Mouse (Mus musculus) CH12F3 (cell line): ENCODE results near the gene Fndc3b.

ENCODE experiments used
- in situ Hi-C: fragments of 300-500 bp; cut with MboI; formaldehyde crosslinking; loops from 2 replicates; pipeline ENCODE4 v1.14.3; 2020; ENCODE audit warnings: low sequenced_read_pairs

The Fndc3b gene

DNA sequence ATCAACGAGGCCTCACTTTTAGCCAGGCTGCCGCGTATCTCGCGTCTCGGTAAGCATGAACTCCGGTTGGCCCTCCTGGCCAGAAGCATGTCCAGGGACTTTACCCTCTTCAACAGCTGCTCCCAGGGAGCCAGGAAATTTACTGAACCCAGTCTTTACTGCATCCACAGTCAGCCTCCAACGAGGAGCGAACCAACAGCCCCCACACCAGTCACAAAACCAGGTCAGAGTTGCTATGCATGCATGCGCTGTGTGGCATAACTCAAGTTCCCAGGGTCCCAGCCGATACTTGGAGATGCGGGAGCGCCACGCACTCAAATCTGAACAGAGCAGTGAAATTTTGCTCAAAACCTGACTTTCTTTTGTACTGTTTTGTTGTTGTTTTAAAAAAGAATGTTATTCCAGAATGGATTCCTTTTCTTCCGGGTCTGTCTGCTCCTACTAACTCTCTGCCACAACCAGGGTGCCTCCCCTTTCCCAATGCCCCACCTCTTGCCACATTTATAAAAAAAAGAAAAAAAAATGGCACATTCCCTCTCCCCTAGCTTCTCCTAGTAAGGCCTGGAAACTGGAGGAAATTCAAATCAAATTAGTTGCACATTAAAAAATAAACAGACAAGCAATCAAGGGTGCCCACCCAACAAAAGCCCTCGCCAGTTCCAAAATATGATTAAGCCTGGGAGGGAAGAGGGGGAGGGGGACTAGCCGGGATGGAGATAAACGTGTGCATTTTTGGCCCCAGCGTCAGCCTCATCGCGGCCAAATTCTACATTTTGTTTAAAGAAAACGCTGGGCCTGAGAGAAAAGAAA, 1.8 kb downstream of the Fndc3b start:
- in situ Hi-C loops = no loop called here

DNA sequence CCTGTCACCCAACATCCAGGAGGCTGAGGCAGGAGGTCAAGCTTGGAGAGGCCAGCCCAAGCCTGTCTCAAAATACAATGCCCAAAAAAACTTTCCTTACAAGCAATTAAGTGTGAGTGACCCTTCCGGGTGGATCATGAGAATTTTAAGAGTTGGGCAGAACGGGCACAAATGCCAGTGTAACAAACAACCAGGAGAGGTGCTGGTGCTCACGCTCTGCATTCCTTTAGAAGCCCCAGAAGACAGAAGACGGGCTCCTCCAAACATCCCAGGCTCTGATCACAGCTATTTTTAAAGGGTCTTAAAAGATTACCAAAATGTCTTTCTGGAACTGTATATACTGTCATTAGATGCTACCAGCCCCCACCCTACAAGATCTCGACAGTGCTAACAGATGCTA, 2.5 kb downstream of the Fndc3b start:
- in situ Hi-C loops = no loop called here

DNA sequence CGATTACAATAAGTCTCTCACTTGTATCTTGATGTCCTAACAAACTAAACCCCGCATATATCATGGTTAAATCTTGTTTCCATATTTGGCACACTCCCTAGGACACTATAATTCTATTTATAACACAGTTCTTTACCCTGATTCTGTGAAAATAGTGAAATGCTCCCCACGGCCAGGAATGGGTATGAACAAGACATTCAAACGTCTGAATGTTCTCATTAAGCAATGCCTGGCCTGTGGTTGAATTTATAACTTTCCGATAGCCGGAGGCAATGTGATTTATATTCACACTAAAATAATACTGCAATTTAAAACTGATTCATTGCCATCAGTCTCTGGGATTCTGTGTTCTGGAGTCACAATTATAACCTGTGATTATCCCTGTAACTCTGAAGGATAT, 5.3 kb downstream of the Fndc3b start:
- in situ Hi-C loops = no loop called here

DNA sequence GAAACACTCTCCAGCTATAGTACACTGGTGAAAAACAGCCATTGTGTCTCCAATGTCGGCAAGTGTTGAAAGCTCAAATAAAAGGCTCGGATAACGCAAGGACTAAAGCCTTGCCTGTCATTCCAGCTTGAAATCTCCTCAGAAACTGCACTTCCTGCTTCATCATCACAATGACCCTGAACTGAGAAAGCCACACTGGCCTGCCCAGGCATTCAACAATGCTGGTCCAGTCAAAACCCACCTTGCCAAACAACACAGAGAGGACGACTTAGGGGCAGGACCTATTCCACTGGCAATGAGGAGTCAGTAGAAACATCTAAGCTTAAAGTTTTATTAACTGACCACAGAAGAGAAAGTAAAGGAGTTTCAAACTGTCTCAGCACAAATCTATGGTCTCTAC, 6.1 kb downstream of the Fndc3b start:
- in situ Hi-C loops = no loop called here

DNA sequence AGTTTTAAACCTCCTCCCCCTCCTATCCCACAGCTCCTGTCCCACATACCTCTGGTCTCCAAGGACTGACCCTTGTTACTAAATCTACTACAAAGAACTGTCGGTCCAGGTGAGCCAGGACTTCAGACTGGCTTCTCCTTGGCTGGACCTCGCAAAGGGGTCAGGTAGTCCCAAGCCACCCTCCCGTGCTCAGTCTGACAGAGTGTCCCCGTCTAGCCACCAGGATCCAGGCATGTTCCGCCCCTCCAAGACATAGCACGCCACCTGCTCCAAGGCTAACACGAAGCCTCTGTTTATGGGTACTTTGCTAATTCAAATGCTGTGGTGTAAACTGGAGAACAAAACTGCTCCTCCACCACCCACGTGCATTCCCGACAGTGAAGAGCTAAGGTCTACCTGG, 6.5 kb downstream of the Fndc3b start:
- in situ Hi-C loops = no loop called here

DNA sequence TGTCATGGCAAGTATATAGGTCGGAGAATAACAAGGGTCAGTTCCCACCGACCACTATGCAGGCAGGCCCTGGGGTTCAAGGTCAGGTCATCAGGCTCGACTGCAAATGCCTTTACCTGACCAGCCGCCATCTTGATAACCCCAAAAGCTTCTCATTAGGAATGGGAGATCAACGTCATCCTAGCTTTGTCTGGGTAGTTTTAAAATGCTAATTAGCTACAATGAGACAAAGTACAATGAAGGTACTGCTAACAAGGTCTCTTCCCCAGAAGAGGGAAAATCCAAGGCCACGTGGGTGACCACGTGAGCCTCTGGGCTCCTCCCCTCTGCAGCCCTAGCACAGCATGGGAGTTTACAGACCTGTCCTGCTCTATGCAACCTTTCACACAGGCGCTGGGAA, 7.6 kb downstream of the Fndc3b start:
- in situ Hi-C loops = no loop called here

DNA sequence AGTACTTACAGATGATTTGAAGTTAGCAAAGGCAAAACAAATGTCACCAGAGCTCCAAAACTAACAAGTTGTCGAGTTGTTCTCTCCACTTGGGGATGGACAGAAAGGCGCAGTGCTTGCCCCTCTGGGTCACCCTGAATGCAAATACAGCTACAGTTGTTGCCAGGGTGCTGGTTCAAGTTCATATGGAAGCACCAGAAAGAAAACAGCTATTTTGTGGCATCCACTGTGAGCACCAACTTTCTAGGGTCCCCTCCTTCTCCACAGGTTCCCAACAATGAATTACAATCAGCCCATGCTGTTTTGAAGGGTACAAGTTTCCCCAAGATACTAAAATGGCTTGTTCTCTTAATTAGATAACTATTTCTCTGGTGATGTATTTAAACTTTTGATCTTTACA, 8.0 kb downstream of the Fndc3b start:
- in situ Hi-C loops = no loop called here

DNA sequence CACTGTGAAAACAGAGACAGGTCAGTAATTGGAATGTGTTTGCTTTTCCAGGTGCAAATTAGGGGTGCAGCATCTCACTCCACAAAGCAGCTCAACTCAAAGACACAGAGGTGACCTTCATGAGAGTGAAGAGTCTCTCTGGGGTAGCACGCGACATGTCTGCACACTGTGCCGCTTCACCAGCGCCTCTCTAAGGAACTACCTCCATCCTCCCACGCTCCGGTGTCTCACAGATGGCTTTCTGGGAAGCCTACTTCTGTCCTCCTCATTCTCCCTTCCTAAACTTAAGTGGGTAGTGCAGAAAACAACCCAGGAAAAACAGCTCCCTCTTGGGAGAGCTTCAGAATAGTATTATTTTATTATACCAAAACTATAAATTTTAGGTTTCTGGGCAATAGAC, 12.4 kb downstream of the Fndc3b start:
- in situ Hi-C loops = no loop called here

DNA sequence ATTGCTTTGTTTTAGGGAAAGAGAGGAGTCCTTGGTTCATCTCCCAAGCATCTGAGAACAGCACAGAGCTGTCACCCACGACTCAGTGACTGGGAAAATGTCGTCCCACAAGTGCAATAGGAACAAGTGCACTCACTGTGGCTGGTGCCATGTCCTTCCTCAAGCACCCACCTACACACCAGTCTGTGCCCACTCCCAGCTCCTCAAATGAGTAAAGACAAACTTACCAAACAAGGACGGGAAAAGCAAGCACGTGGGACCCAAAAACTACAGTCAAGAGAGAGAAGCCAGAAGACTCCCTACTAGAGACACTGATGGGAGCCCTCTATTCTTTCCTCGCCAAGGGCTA, 14.7 kb downstream of the Fndc3b start:
- in situ Hi-C loops = no loop called here

DNA sequence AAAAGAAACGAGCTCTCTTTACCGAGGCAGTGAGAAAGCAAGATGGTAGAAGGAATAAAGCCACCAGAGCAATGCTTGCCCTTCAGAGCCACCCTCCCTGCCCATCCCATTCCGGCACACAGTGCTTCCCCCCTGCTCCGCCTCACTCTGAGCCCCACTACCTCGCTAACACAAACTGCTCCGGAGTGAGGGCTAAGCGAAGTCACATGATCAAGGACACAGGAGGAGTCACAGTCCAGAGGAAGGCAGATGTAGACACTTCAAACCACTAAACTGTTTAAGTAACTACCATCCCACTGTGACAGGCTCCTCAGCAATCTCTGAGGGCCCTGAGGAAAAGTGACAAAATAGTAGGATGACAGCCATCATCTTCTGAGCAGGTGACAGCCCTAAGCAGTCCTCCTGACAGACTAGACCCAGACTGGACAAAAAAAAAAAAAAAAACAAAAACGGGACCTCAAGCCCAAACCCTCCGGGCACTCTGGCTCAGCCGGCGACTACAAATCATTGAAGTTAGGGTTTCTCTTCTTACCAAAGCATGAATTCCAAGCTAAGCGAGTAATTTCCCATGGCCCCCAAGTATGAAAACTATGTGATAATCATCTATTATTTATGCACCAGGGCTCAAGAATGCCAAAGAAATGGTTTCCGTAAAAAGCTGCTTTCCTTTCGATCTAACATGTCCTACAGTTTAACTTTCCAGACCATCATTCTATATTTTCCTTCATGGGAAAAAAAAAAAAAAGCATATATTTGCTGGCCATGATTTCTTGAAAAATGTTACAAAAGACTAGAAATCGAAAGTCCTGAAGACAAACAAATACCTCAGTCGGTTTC, 15.3 kb downstream of the Fndc3b start:
- in situ Hi-C loops = no loop called here

DNA sequence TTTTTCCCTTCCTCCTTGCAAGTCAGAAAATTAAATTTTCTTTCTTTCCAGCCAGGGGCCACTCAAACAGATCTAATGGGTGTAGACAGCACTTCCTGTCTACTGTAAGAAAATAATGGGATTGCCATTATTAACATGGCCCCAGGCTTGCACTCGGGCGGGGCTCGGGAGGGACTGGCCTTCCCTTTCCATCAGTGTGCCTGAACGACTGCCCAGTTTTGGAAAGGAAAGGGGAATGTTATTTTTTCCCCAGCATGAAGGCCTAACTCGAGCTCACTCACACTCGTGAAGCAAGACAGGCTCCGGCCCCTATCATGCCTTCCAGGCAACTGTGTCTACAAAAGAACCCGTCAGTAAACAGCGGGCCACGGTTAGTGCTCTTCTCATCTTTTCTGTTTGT, 16.5 kb downstream of the Fndc3b start:
- in situ Hi-C loops = no loop called here

DNA sequence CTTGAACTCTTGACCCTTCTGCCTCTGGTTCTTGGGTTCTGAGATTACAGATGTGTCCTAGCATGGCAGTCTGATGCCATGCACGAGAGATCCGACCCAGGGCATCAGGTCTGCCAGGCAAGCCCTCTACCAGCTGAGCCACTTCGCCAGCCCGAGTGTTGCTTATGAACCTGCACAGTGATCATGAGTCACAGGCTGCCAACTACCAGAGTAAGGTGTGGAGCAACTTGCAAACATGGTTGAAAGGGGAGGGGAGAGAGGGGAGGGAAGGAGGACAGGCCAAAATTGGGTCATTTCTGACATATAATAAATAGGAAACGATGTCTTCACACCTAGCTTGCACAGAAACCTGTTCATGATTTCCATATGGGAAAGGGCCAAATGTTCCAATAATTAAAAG, 17.0 kb downstream of the Fndc3b start:
- in situ Hi-C loops = no loop called here

DNA sequence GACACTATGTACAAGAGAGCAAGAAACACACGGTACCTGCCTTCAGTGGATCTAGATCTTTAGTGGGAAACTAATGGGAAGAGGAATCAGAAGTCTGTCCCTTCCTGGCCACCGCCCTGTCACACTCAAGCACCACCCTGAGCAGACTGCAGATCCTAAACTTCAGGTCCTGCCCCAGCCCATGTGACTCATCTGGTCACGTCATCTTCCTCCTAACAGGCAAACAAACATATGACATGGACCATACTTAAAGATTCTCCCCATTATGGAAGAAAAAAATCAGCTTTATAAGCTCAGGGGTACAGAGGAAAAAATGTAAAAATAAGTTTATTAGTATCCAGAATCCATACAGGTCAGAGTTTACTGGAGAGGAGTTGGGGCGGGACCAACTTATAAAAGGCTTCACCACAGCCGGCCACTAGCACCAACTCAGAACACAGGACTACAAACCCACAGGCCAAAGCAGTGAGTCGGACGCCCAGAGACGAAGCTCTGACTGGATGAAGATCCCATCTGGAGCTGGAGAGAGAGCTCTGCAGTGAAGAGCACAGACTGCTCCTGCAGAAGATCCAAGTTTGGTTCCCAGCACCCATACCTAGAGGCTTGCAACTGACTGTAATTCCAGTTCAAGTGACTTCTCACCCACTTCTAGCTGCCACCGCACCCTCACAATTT, 19.5 kb downstream of the Fndc3b start:
- in situ Hi-C loops = no loop called here

DNA sequence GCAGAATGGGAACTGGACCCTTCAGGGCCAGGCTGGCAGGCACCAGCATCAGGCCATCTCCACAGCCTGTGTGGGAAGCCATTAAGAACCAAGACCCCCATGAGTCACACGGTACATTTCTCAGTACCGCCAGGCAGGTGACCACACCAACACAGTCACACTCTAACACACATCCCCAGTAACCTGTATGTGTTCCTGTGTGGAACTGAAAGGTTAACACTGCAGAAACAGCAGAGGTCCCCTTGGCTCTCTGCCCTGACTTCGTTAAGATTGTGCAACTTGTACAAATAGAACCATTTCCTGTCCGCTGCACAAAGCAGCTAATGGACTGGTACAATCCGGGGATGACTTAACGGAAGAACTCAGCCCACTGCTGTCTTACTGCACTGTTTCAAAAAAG, 21.1 kb downstream of the Fndc3b start:
- in situ Hi-C loops = no loop called here

DNA sequence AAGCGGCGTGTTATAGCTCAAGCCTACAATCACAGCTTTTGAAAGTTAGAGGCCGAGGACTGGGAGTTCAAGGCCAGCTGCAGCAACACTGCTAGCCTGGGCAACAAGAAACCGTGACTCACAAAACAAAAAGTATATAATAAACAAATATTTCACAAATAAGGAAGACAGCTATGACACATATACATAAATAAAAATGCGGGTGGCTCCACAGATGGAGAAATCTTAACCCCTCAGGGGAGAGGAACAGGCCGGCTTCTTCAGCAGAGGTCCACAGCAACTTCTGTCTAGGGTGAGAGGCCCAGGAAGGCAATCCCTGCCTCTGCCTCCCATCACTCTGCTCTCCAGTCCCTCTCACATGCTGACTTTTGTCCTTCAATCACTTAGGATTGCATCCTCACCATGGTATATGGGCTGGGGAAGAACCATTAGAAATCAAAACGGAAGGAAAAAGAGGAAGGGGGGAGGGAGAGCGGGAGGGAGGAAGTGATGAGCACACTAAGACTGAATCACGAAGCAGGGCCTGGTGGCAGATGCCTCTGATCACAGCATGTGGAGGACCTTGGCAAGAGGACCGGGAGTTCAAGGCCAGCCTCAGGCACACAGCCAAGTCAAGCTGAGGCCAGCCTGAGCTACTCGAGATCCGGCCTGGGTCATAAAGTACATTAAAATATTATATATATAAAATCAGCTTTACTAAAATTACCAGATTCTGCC, 21.8 kb downstream of the Fndc3b start:
- in situ Hi-C loops = no loop called here

DNA sequence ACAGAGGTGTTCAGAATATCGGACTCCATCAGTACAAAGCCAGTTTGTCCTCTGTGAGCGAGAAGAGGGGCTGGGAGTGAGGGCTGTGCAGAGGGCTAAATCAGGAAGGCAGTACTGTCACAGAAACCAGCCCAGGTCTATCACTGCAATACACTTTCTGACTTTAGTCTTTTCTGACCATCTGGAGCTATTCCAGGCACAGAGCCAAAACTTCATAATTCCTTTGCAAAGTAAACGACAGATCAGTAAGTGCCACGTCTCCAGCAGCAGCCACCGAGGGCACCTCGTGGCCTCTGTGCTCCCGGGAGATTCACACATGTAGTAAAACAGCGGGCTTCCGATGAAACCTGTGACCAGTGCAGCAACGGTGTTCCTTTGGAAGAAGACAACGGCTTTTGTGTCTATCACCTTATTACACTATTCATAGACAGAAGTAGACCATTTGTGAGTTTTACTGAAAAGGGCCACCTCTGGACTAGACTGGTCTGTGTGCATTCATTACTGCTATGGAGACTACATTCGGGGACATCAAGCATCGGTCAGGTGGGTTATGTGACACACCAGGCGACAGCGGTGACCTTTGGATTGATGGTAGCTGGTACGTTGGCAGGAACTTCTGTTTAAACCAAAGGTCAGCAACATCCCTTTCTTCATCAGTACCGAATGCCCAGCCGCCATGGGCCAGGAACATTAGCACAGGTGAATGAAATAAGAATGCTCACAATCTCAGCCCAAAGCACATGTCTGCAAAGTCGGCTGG, 24.2 kb downstream of the Fndc3b start:
- in situ Hi-C loops = no loop called here

DNA sequence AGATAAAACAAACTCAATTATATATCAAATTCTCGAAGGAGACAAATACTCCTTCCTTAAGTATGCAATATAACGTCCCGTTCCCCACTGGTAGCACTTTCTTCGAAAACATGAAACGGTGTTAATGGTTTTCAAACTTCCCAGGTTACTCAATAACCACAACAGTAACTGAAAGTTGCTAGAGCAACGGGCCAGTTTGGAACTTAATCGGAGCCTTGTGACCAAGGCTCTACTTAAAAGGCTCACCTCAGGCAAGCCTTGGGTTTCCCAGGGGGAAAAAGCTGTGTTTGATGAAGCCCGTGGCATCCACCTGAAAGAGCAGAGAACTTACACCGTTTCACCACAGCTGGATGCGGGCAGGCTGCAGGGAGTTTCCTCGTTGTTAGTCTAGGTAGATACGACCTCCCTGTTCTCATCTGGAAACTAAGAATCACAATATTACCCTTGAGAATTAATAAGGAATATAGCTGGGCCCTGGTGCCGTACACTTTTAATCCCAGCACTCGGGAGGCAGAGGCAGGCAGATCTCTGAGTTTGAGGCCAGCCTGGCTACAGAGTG, 25.4 kb downstream of the Fndc3b start:
- in situ Hi-C loops = no loop called here

DNA sequence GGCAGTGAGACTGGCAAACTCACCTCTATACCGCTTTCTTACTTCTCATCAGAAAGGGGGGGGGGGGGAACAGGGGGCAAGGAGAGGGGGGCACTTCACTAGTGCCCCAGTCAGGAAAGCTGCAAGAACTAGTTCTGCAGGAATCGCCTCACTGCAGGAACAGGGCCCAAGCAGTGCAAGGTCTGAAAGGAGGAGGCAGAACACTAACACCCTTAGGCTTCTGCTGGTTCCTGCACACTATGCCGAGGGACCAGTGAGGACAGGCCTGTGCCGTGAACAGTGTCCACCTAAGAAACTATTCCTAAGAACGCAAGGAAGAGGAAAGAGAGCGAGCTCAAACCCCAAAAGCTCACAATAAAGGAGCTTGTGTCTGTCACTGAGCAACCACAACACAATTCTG, 26.0 kb downstream of the Fndc3b start:
- in situ Hi-C loops = no loop called here

DNA sequence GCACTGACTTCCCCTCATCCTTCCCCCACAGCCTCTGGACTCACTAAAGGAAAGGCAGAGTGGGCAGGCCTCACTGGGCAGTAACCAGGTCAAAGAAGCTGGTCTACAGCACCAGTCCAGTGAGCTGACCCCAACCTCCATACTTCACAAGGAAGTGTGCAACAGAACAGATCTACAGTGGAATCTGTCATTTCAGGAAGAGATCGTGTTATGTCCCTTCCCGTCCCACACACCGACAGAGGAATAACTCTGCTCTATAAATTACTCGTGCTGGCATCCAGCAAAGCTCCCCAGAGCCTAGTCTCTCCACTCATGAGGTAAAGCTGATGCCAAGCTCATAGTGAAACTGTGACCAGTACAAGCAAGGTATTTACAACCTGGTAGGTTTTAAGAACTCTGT, 27.7 kb downstream of the Fndc3b start:
- in situ Hi-C loops = no loop called here

DNA sequence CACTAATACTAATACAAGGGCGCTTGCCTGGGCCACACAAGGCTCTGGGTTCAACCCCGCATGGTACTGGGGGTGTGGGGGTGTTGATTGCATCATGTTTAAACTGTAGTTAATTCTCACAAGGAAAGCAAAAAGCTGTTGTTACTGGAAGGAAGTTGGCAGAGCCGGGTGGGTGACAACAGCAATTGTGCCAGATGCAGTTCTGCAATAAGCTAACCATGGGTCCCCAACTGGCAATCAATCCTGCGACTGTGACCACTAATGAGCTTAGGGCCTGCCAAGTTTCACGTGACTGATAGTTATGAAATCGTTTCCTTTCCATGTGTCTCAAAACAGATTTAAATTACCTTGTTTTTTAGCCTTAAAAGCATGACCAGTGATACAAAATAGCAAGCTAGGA, 33.5 kb downstream of the Fndc3b start:
- in situ Hi-C loops = no loop called here
